Mouse (Mus musculus) v-Abl transformed pro-B cells (cell line): ENCODE measurements at regions not wholly inside any gene's neighbourhood (a gene's known extent, or its start where the extent isn't known, plus 50 kb on each side); places are given as distances from the start of the nearest gene placed in this dataset.

Experiments
- in situ Hi-C, 2 experiments: fragments of 400-800 bp; cut with MboI; formaldehyde crosslinking; loops; one replicate each; pipeline ENCODE4 v1.15.1; 2025; ENCODE audit not compliant: unreplicated experiment in 2 of 2

- in situ Hi-C loops = no loop called here
Measured at GRCm38 (mm10) chr8:26650287-26650686, 326.8 kb upstream of the Zfp703 start.

- in situ Hi-C loops = no loop called here
Measured at GRCm38 (mm10) chr8:26655897-26656296, 321.2 kb upstream of the Zfp703 start.

- in situ Hi-C loops = no loop called here
Measured at GRCm38 (mm10) chr8:26656310-26657075, 320.6 kb upstream of the Zfp703 start.

GRCm38 (mm10) chr8:26659381-26659780, 317.7 kb upstream of the Zfp703 start:
- in situ Hi-C loops = no loop called here

- in situ Hi-C loops = no loop called here
Measured at GRCm38 (mm10) chr8:26669541-26669940, 307.6 kb upstream of the Zfp703 start.

- in situ Hi-C loops = no loop called here
Measured at GRCm38 (mm10) chr8:26672486-26673395, 304.4 kb upstream of the Zfp703 start.

GRCm38 (mm10) chr8:26677584-26678138, 299.5 kb upstream of the Zfp703 start:
- in situ Hi-C loops = no loop called here

- in situ Hi-C loops = no loop called here
Measured at GRCm38 (mm10) chr8:26680891-26681381, 296.2 kb upstream of the Zfp703 start.

GRCm38 (mm10) chr8:26687146-26687545, 290.0 kb upstream of the Zfp703 start:
- in situ Hi-C loops = no loop called here

GRCm38 (mm10) chr8:26688035-26688434, 289.1 kb upstream of the Zfp703 start:
- in situ Hi-C loops = no loop called here

- in situ Hi-C loops = no loop called here
Measured at GRCm38 (mm10) chr8:26688745-26689478, 288.2 kb upstream of the Zfp703 start.

GRCm38 (mm10) chr8:26689479-26690177, 287.5 kb upstream of the Zfp703 start:
- in situ Hi-C loops = no loop called here

- in situ Hi-C loops = no loop called here
Measured at GRCm38 (mm10) chr8:26690178-26690735, 286.9 kb upstream of the Zfp703 start.

GRCm38 (mm10) chr8:26697579-26698084, 279.5 kb upstream of the Zfp703 start:
- in situ Hi-C loops = no loop called here

- in situ Hi-C loops = no loop called here
Measured at GRCm38 (mm10) chr8:26698580-26698979, 278.5 kb upstream of the Zfp703 start.

GRCm38 (mm10) chr8:26706048-26706767, 270.9 kb upstream of the Zfp703 start:
- in situ Hi-C loops = no loop called here

- in situ Hi-C loops = no loop called here
Measured at GRCm38 (mm10) chr8:26706768-26707156, 270.4 kb upstream of the Zfp703 start.

- in situ Hi-C loops = no loop called here
Measured at GRCm38 (mm10) chr8:26713836-26714235, 263.3 kb upstream of the Zfp703 start.

GRCm38 (mm10) chr8:26714714-26715113, 262.4 kb upstream of the Zfp703 start:
- in situ Hi-C loops = no loop called here
